Mouse (Mus musculus) heart, embryonic 16.5 days (tissue): ENCODE measurements around the gene 3425401B19Rik. TPM values are rescaled to one million over a fixed set of nuclear protein-coding genes. Genes with fewer than 3 reads are reported as not detected.

Experiments used
- ATAC-seq: fragments of 200-750 bp; cut with Nextera tagmentation; replicated peaks from 2 replicates; pipeline ENCODE4 v1.8.0; 2017; ENCODE audit warnings: moderate number of reproducible peaks; ENCODE audit not compliant: insufficient read depth, low FRiP score; ENCODE audit errors: extremely low read depth
- H3K27ac ChIP-seq: fragments of 300-500 bp; sonication (generic); 2 replicates; pipeline ENCODE4 v1.5.1; 2014; ENCODE audit warnings: mild to moderate bottlenecking, low read length, control low read depth, moderate library complexity
- H3K27me3 ChIP-seq: fragments of 300-500 bp; sonication (generic); 2 replicates; pipeline ENCODE4 v1.6.1; 2014; ENCODE audit warnings: low read length, mixed read lengths; ENCODE audit not compliant: control insufficient read depth, insufficient read depth
- H3K36me3 ChIP-seq: fragments of 300-500 bp; sonication (generic); 2 replicates; pipeline ENCODE4 v1.6.1; 2014; ENCODE audit not compliant: control insufficient read depth, insufficient read depth
- H3K4me1 ChIP-seq: fragments of 300-500 bp; sonication (generic); 2 replicates; pipeline ENCODE4 v1.6.1; 2014; ENCODE audit warnings: low read length, mixed read lengths; ENCODE audit not compliant: control insufficient read depth, insufficient read depth
- H3K4me2 ChIP-seq: fragments of 300-500 bp; sonication (generic); 2 replicates; pipeline ENCODE4 v1.6.1; 2014; ENCODE audit warnings: low read depth, mild to moderate bottlenecking, control low read depth, low read length
- H3K4me3 ChIP-seq: fragments of 300-500 bp; sonication (generic); 2 replicates; pipeline ENCODE4 v1.5.1; 2014; ENCODE audit warnings: mild to moderate bottlenecking, control low read depth, low read length
- H3K9ac ChIP-seq: fragments of 300-500 bp; sonication (generic); 2 replicates; pipeline ENCODE4 v1.6.1; 2014; ENCODE audit warnings: low read length, control low read depth
- H3K9me3 ChIP-seq: fragments of 300-500 bp; sonication (generic); replicated peaks from 2 replicates; pipeline ENCODE4 v1.6.1; 2016; ENCODE audit warnings: low read length; ENCODE audit not compliant: control insufficient read depth
- WGBS: fragments of 180-500 bp; shearing (Covaris S2); extraction: QIAGEN DNeasy Blood & Tissue Kit; methylation state at CpG from one replicate; pipeline ENCODE4 v1.1.7; 2014; 5-methylcytosine and 5-hydroxymethylcytosine counted together
- polyA plus RNA-seq: library from polyadenylated mRNA; unstranded; fragments of >200 nt; fragmentation: Nextera tagmentation; extraction: Ambion mirVana; gene quantifications from 2 replicates; pipeline ENCODE4 v1.2.1, GENCODE M21; 2015

The 3425401B19Rik gene
- polyA plus RNA-seq, 1 experiment from 2014 or later = 8.4 TPM

GRCm38 (mm10) chr14:32682536-32682935 lies 2.6 kb downstream of the 3425401B19Rik start:
- Histone ChIP-seq H3K9me3 (no peaks in the 10 kb centered on the region), H3K27me3 (no peaks in the 10 kb centered on the region), H3K4me3 (peak overlapping the region; percentile 57), H3K4me2 (peak overlapping the region; percentile 70), H3K27ac (no peak overlapping the region; the same call in 1 of the 2 replicates), H3K36me3 (no peaks in the 10 kb centered on the region), H3K4me1 (peaks cover 19% of the 10 kb centered on the region), H3K9ac (peak overlapping the region; percentile 79)
- no peak for ATAC-seq
- WGBS = 78% methylated on average over 12 of the region's 12 CpGs

GRCm38 (mm10) chr14:32681603-32682002 lies 3.5 kb downstream of the 3425401B19Rik start:
- Histone ChIP-seq H3K9ac (no peak overlapping the region), H3K4me3 (no peak overlapping the region), H3K4me2 (no peak overlapping the region), H3K36me3 (no peaks in the 10 kb centered on the region), H3K9me3 (no peaks in the 10 kb centered on the region), H3K27ac (no peak overlapping the region), H3K4me1 (peaks cover 15% of the 10 kb centered on the region), H3K27me3 (no peaks in the 10 kb centered on the region)
- WGBS = 93% methylated on average over 3 of the region's 3 CpGs
- ATAC-seq = no peak

- no peak overlapping the region for H3K4me2 ChIP-seq
- no peaks in the 10 kb centered on the region for H3K27me3 ChIP-seq
- H3K27ac ChIP-seq = no peak overlapping the region
- H3K4me3 ChIP-seq = no peak overlapping the region
- ATAC-seq = no peak
- H3K4me1 ChIP-seq = peaks cover 11% of the 10 kb centered on the region
- H3K9ac ChIP-seq = no peak overlapping the region
- H3K9me3 ChIP-seq = no peaks in the 10 kb centered on the region
- H3K36me3 ChIP-seq = no peaks in the 10 kb centered on the region
- WGBS = 85% methylated on average over 3 of the region's 3 CpGs
Observed at GRCm38 (mm10) chr14:32678565-32678964, 6.5 kb downstream of the 3425401B19Rik start.

- Histone ChIP-seq H3K4me1 (peaks cover 16% of the 10 kb centered on the region), H3K9ac (no peak overlapping the region), H3K27me3 (no peaks in the 10 kb centered on the region), H3K27ac (no peak overlapping the region), H3K9me3 (no peaks in the 10 kb centered on the region), H3K4me3 (no peak overlapping the region), H3K36me3 (no peaks in the 10 kb centered on the region), H3K4me2 (no peak overlapping the region)
- 38% methylated on average over 3 of the region's 3 CpGs for WGBS
- peak; percentile 69; the same call in 1 of the 2 replicates for ATAC-seq
Observed at GRCm38 (mm10) chr14:32673178-32673577, 11.9 kb downstream of the 3425401B19Rik start.

GRCm38 (mm10) chr14:32663099-32663498 lies 22.0 kb downstream of the 3425401B19Rik start:
- H3K36me3 ChIP-seq = peaks cover 8% of the 10 kb centered on the region
- H3K9me3 ChIP-seq = no peaks in the 10 kb centered on the region
- H3K4me3 ChIP-seq = no peak overlapping the region
- H3K27ac ChIP-seq = no peak overlapping the region
- no peaks in the 10 kb centered on the region; the same call in none of the 2 replicates for H3K27me3 ChIP-seq
- no peak for ATAC-seq
- H3K4me2 ChIP-seq = no peak overlapping the region
- H3K4me1 ChIP-seq = no peaks in the 10 kb centered on the region
- 72% methylated on average over 6 of the region's 6 CpGs for WGBS
- H3K9ac ChIP-seq = no peak overlapping the region

- H3K27me3 ChIP-seq = no peaks in the 10 kb centered on the region; the same call in none of the 2 replicates
- no peak overlapping the region for H3K4me2 ChIP-seq
- 83% methylated on average over 9 of the region's 9 CpGs for WGBS
- H3K9ac ChIP-seq = no peak overlapping the region
- peaks cover 4% of the 10 kb centered on the region; the same call in 1 of the 2 replicates for H3K36me3 ChIP-seq
- no peak overlapping the region for H3K4me3 ChIP-seq
- no peak overlapping the region for H3K27ac ChIP-seq
- H3K9me3 ChIP-seq = no peaks in the 10 kb centered on the region
- ATAC-seq = no peak
- H3K4me1 ChIP-seq = no peaks in the 10 kb centered on the region
Observed at GRCm38 (mm10) chr14:32659781-32660180, 25.3 kb downstream of the 3425401B19Rik start.

- Histone ChIP-seq H3K27me3 (no peaks in the 10 kb centered on the region), H3K27ac (no peak overlapping the region), H3K4me2 (no peak overlapping the region), H3K4me3 (no peak overlapping the region), H3K9me3 (no peaks in the 10 kb centered on the region), H3K4me1 (no peaks in the 10 kb centered on the region), H3K9ac (no peak overlapping the region), H3K36me3 (no peaks in the 10 kb centered on the region)
- 78% methylated on average over 2 of the region's 2 CpGs for WGBS
- ATAC-seq = no peak
Observed at GRCm38 (mm10) chr14:32638485-32638884, 46.6 kb downstream of the 3425401B19Rik start.

GRCm38 (mm10) chr14:32634015-32634682 lies 50.9 kb downstream of the 3425401B19Rik start:
- no peak overlapping the region for H3K27ac ChIP-seq
- no peaks in the 10 kb centered on the region for H3K27me3 ChIP-seq
- no peaks in the 10 kb centered on the region for H3K4me1 ChIP-seq
- no peak overlapping the region for H3K9ac ChIP-seq
- H3K9me3 ChIP-seq = no peaks in the 10 kb centered on the region
- ATAC-seq = no peak
- H3K4me2 ChIP-seq = no peak overlapping the region
- H3K4me3 ChIP-seq = no peak overlapping the region
- no peaks in the 10 kb centered on the region for H3K36me3 ChIP-seq
- WGBS = 7% methylated on average over 11 of the region's 11 CpGs

- H3K4me1 ChIP-seq = no peaks in the 10 kb centered on the region
- H3K27me3 ChIP-seq = no peaks in the 10 kb centered on the region
- no peak overlapping the region for H3K27ac ChIP-seq
- no peaks in the 10 kb centered on the region for H3K9me3 ChIP-seq
- no peak for ATAC-seq
- H3K4me2 ChIP-seq = no peak overlapping the region
- no peaks in the 10 kb centered on the region for H3K36me3 ChIP-seq
- WGBS = 66% methylated on average over 6 of the region's 6 CpGs
- no peak overlapping the region for H3K9ac ChIP-seq
- H3K4me3 ChIP-seq = no peak overlapping the region
Observed at GRCm38 (mm10) chr14:32632908-32633600, 52.0 kb downstream of the 3425401B19Rik start.
